Mouse (Mus musculus) layer of hippocampus, postnatal 25 days (tissue): ENCODE data around the gene Cradd. TPM values are rescaled to one million over a fixed set of nuclear protein-coding genes. Genes with fewer than 3 reads are reported as not detected.

Source experiments
- DNase-seq, 2 experiments: peaks; one replicate each; pipeline ENCODE4 v3.0.0; 2022; ENCODE audit warnings: mixed read lengths in 2 of 2, low spot score in 1 of 2; ENCODE audit errors: extremely low spot score in 1 of 2
- total RNA-seq, 2 experiments: library from RNA; stranded (reverse); gene quantifications; 2 replicates each; pipeline ENCODE4 v1.2.3; 2021

The Cradd gene
- total RNA-seq, 2 experiments from 2014 or later = 5.9 to 6.4 TPM

- no peak for DNase-seq
Observed at GRCm38 (mm10) chr10:95309412-95310322, 14.3 kb downstream of the Cradd start.

DNA sequence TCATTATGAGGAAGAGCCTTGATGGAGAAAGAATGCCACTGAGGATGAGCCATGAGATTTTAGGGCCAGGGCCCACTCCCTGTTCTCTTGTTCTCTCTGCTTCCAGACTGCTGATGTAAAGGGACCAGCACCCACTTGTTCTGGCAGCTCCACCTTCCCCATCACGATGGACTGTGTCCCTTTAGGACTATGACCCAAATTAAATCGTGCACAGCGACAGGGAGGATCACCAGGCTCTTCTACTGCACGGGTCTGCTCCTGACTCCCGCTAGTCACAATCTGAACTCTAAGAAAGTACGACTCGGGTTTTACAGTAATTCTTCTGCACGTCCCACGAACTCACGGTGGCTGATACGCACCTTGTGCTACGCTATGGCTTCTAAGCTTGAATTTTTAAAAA, 14.9 kb downstream of the Cradd start:
- no peak for DNase-seq

DNA sequence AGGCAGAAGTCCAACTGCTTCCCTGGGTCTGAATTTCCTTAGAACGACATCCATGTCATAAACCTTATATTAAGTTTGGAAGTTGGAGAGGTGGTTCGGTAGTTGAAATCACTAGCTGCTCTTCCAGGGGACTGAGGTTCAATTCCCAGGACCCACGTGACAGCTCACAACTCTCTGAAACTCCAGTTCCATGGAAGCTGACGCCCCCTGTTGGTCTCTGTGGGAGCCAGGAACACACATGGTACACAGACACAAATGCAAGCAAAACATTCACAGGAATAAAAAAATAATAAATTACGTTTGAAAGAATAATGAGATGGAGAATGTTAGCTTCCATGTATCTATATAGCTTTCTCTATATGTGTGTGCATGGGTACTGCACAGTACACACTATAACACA, 16.0 kb downstream of the Cradd start:
- DNase-seq = no peak

GRCm38 (mm10) chr10:95306824-95307552, 16.9 kb downstream of the Cradd start:
- DNase-seq = no peak

DNA sequence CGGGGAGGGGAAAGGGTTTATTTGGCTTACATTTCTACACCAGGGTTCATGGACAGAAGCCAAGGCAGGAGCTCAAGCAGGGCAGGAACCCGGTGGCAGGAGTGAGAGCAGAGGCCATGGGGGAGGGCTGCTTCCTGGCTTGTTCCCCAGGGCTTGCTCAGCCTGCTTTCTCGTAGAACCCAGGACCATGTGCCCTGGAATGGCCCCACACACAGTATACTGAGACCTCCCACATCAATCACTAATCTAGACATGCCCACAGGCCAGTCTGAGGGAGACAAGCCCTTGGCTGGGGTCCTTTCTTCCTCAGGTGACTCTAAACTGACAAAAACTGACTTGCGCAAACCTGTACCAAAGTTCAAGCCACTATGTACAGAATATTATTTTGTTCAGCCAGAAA, 19.7 kb downstream of the Cradd start:
- no peak for DNase-seq

DNA sequence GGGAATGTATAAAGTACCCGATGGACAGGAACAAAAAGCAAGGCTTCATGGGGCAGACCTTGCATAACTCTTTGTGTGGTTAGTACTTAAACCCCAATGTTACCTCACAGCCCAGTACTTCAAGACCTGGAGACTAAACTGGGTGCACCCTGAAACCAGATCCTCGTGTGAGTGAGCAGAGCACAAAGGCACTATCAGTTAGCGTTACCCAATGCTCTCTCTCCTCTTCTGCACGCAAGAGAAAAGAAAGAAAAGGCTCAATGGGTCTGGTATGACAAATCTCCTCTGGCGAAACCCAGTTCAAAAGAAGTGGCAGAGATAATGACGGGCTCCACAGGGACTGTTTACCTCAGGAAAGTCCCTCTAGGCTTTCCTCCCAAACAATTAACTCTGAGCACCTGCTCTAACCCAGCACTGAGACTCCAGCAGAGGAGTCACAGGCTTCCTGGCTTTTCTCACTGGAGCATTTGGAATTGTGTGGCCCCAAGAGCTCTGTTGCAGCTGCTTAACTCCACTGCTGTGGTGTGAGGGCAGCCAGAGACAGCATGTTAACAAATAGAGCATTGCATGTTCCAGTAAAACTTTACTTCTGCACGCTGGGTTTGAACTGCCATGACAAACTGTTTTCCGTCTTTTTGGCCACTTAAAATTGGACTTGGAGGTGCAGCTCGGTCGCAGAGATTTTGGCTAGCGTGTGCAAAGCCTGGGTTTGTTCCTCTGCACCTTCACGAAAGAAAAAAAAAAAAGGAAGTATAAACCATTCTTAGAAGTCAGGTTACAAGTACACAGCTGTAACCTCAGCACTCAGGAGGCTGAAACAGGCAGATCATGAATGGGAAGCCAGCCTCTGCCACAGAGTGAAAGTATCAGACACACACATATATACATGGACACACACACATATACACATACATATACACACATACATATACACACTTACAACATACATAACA, 21.4 kb downstream of the Cradd start:
- DNase-seq = no peak

DNA sequence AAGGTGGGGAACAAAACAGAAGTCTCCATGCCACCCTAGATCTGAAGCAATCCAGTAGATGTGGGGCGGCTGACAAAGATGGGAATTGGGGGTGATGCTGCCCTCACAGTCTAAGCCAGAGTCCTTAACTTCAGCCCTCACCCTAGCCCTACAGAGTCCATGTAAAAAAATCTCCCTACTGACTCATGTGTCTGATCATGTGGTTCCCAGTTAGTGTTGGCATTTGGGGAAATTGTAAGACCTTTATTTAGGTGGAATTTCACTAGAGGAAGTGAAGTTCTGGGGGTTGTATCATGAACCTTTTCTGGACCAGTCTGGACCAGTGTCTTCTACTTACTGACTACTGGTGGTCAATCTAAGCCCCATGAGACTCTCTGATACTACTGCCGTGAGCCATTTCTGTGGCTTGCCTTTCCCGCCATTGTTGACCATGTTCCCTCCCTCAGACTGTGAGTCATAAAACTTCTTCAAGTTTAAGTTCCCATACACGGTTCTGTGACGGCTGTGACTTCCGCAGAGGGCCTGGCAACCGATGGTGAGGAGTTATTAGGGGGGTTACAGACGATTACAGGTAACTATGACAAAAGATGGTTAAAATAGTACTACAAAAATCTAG, 23.6 kb downstream of the Cradd start:
- no peak for DNase-seq

GRCm38 (mm10) chr10:95299808-95300133, 24.2 kb downstream of the Cradd start:
- no peak for DNase-seq

GRCm38 (mm10) chr10:95299010-95299807, 24.7 kb downstream of the Cradd start:
- DNase-seq = no peak

DNA sequence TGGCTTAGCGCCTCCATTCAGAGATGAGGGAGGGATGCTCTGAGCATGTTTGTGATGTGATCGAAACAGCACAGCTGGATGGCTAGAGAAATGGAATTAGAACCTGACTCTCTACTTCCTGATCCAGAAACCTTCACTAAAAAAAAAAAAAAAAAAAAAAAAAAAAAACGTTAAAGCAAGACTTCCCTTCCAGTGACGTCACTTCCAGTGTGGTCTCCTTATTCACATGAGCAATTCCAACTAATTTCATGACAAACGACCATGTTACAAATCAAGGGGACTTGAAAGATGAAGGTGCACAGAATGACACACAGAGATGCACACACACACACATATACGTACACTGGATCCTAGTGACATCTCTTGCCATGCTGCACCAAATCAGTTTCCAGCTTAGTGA, 25.4 kb downstream of the Cradd start:
- DNase-seq = no peak

GRCm38 (mm10) chr10:95297690-95298104, 26.2 kb downstream of the Cradd start:
- no peak for DNase-seq

DNA sequence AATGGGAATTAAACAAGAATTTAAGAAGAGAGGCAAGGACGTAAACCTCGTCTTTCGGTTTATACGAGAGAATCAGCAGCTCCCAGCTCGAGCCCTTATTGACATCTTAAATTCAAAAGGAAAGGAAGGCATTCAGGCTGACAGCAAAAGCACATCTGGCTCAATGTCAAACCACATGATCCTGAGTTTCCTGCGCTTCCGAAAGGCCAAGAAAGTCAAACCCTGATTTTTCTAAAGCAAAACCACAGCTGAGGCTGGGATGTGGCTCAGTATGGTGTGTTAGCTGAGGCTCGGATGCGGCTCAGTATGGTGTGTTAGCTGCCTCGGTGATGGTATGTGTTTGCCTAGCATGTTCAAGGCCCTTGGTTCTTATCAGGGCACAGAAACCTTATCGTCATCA, 26.9 kb downstream of the Cradd start:
- no peak for DNase-seq

DNA sequence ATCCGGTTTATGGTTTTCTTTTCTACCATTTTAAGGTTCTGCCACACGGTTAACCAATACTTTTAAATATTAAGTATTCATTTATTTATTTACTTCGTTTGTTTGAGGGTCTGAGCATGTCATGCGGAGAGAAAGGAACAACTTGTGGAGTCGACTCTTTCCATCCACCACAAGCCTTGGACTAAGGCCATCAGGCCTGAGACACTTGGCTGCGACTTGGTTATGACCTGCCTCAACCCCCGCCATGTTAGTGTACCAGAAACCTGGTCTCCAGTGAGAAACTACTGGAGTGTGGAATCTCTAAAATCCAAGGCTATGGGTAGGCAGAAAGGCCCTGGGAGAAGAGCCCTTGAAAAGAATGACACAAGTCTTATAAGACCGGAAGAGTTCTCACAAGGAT, 30.7 kb downstream of the Cradd start:
- DNase-seq = no peak

- no peak for DNase-seq
Observed at GRCm38 (mm10) chr10:95292269-95292668, 31.7 kb downstream of the Cradd start.

DNA sequence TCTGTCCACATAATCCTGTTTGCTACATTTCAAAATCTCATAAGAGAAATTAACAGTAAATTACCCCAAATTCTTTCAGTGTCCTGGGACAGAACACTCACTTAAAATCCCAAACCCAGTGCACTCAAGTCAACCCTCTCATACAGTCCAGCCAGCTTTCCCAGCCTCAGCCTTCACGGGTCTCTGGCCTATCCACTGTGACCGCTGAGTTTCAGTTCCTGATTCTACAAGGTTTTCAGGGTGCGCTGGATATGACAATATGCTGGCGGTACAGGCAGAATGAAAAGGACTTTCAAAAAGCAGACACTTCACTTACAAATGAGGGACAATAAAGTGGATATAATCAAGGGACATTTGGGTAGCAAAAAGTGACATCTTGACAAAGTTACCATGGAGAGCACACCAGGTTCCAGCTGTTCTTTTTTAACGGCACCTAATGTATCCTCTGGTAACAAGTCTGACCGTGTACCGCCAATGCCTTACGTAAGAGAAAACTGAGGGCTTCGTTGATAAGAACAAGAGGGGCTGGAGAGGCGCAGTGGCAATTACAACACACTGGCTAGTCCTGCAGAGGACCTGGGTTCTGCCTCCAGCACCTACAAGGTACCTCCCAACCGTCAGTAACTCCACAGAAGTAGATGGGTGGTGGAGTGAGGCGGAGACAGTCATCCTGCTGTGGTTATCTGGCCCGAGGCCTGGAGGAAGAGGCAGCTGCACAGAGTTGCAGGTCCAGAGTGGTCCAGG, 32.6 kb downstream of the Cradd start:
- DNase-seq = no peak

- no peak for DNase-seq
Observed at GRCm38 (mm10) chr10:95289819-95290218, 34.1 kb downstream of the Cradd start.

DNA sequence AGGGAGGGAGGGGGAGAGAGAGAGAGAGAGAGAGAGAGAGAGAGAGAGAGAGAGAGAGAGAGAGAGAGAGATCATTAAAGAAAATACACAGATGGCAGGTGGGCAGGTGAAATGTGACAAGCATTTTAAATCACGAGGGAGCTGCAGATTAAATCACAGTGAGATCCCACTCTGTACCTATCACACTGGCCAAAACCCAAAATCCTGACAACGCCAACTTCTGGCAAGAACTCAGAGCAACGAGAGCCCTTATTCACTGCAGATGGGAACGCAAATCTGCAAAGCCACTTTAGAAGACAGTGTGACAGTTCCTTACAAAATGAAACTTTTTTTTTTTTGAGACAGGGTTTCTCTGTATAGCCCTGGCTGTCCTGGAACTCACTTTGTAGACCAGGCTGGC, 35.7 kb downstream of the Cradd start:
- no peak for DNase-seq

GRCm38 (mm10) chr10:95287351-95287750, 36.6 kb downstream of the Cradd start:
- no peak for DNase-seq

DNA sequence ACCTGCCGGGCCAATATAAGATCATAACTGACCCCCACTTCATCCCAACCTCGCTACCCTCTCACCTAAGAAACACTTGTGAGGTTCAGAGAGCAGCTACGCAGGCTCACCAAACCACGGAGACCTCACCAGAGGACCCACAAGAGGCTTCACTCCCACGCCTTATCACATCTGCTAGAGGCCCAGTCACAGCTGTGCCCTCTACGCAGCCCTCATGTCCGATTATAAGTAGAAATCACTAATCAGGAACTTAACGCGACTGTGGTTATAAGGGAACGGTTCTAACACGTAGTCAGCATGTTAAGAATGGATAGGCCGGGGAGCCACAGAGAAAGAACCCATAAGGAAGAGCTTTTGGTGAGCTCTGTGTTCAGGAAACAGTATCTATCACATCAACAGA, 40.5 kb downstream of the Cradd start:
- DNase-seq = no peak
